Mouse (Mus musculus): ENCODE data around the gene BC005537.

GRCm38 (mm10) chr13:24801308-24801921, at the start of gene BC005537:
- TF ChIP-seq POLR2A (IDR thresholded peaks at IDR 0.05; ENCODE audit: low read depth, low read length), result no peak
- TF ChIP-seq CTCF (IDR thresholded peaks at IDR 0.05; ENCODE audit: extremely low read depth, insufficient read length, insufficient replicate concordance, low read depth, low read length), result no peak
